Comparison of ENCODE assay signal across 9 mouse cellular contexts in genomic region chrX:106794686-106795085, GRCm38 (mm10). TPM values are rescaled to one million over a fixed set of nuclear protein-coding genes. Genes with fewer than 3 reads are reported as not detected.
A peak's percentile ranks its signal among the peaks of the same experiment; 100 is the strongest.
DNase-seq lines count a peak whose midpoint lies in the region; ATAC-seq and TF ChIP-seq lines count a peak whose summit lies in the region.
"Had no signal": no experiment of that assay in that cellular context is flagged by ENCODE, and none has a peak within 500 bp of the region (broad histone marks: within the 10 kb centered on the region; RNA-seq: fewer than 3 reads in every experiment).

No protein-coding gene starts in this region.

- peak; percentile 41; the same call in 1 of the 2 replicates for ATAC-seq in frontal cortex, adult (ENCODE audit: low TSS enrichment)
- ATAC-seq in neutrophil, adult 5-6 weeks (ENCODE audit: extremely low read depth, insufficient number of reproducible peaks, low FRiP score, poor library complexity, severe bottlenecking): peak; percentile 60
- ATAC-seq in cerebellum, adult (ENCODE audit: insufficient number of reproducible peaks, low FRiP score, low TSS enrichment): no peak

- no peak overlapping the region for H3K4me3 ChIP-seq in lung, adult 2 months (replicated peaks; ENCODE audit: extremely low read depth, low read depth, low read length)
- H3K4me3 ChIP-seq: embryonic facial prominence, embryonic 15.5 days had no signal

- TF ChIP-seq CTCF in lung, adult 2 months (IDR thresholded peaks at IDR 0.05; ENCODE audit: insufficient read depth, low read length): peak; percentile 15; the same call in 1 of the 2 replicates

- 10% methylated on average over 2 of the region's 2 CpGs for WGBS in lung, adult 2 months

- no peak for TF ChIP-seq POLR2A in lung, adult 2 months (IDR thresholded peaks at IDR 0.05; ENCODE audit: borderline replicate concordance, extremely low read depth, low read depth, low read length)

- no peak for DNase-seq in frontal cortex, postnatal 10 days (ENCODE audit: low spot score in 2 of 2)
- no peak for DNase-seq in lung, adult 2 months
- DNase-seq in lung, postnatal 10 days: no peak
- peak; percentile 10 for DNase-seq in c-Kit-positive CD71-negative TER-119-negative erythroid progenitor cells, embryonic 14.5 days (ENCODE audit: low read depth)
- no peak for DNase-seq in adrenal gland, adult 2 months

- H3K4me1 ChIP-seq in lung, adult 2 months (ENCODE audit: control insufficient read depth, insufficient read depth, low read length): no peaks in the 10 kb centered on the region
- H3K4me1 ChIP-seq: embryonic facial prominence, embryonic 15.5 days had no signal

RNA-seq across cellular contexts. Expression of gene Rtl3, which starts 45.8 kb away (rescaled TPM):
- 0.19 and 0.50 TPM in 2 replicates for polyA plus RNA-seq in lung, adult 2 months (2012; rRNA removed)
- total RNA-seq in neutrophil, adult 5-6 weeks (2017): not detected in 2 replicates
- total RNA-seq in adrenal gland, adult 2 months (2021): under 1 TPM; 0.31 to 0.32 TPM
- polyA plus RNA-seq in adrenal gland, adult 2 months (2012; rRNA removed): 0.24 and 0.44 TPM in 2 replicates
